Mouse (Mus musculus): ENCODE measurements around the gene Klf15. TPM values are rescaled to one million over a fixed set of nuclear protein-coding genes. Genes with fewer than 3 reads are reported as not detected.
A peak's percentile ranks its signal among the peaks of the same experiment; 100 is the strongest.

Klf15 gene
- polyA plus RNA-seq, 1 experiment = 131 TPM

DNA sequence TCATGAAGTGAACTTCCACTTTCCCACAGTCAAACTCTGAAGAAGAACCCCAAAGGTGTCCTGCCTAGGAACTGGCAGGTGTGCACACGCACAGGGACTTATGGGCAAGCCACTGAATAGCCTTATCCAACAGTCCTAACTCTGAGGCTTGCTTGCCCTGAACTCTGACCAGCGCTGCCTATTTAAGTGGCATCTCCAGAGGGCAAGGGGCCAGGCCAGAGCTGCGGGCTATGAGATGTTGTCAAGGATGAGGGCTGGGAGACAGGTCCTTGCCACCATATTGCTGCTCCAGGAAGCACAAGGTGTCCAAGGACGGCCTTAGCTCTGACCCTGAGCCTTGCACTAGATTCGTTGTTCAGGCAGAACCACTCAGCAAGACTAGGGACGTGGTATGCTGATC is 6.7 kb downstream of the Klf15 start:
- Histone ChIP-seq H3K4me1 (ENCODE audit: control insufficient read depth, insufficient read depth, low read length) (peaks cover 79% of the 10 kb centered on the region), H3K27me3 (replicated peaks; ENCODE audit: control insufficient read depth, insufficient read depth, low read length) (no peaks in the 10 kb centered on the region), H3K36me3 (ENCODE audit: control insufficient read depth, insufficient read depth, low read length) (peaks cover 1% of the 10 kb centered on the region; the same call in 1 of the 2 replicates), H3K27ac (ENCODE audit: insufficient read depth, low read depth, low read length) (no peak overlapping the region), H3K4me3 (ENCODE audit: insufficient read depth, low read depth, low read length) (no peak overlapping the region)
- TF ChIP-seq CTCF (conservative IDR thresholded peaks at IDR 0.05; ENCODE audit: insufficient read depth, insufficient read length, low read depth, low read length) (no peak), POLR2A (IDR thresholded peaks at IDR 0.05; ENCODE audit: low read depth, low read length) (no peak)
- peak; percentile 42 for DNase-seq
- WGBS = 65% methylated on average over 6 of the region's 6 CpGs

DNA sequence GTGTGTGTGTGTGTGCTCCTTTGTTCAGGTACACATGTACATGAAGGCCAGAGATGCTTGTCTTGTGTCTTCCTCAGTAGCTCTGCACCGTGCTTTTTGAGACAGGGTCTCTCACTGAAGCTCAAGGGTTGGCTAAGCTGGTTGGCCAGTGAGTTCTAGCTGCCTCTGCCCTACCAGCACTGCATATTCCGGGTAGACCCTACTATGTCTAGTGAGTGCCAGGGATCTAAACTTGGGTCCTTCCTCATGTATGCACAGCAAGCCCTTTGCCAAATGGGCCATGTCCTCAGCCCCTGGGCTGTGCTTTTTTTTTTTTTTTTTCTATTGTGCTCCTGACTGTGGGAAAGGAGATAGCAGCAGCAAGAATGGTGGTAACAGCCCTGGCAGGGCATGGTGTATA is 7.9 kb downstream of the Klf15 start:
- H3K27ac ChIP-seq (ENCODE audit: insufficient read depth, low read depth, low read length) = no peak overlapping the region
- no peak overlapping the region for H3K4me3 ChIP-seq (ENCODE audit: insufficient read depth, low read depth, low read length)
- no peak for DNase-seq
- no peaks in the 10 kb centered on the region for H3K27me3 ChIP-seq (replicated peaks; ENCODE audit: control insufficient read depth, insufficient read depth, low read length)
- H3K4me1 ChIP-seq (ENCODE audit: control insufficient read depth, insufficient read depth, low read length) = peaks cover 69% of the 10 kb centered on the region
- 80% methylated on average over 2 of the region's 2 CpGs for WGBS
- H3K36me3 ChIP-seq (ENCODE audit: control insufficient read depth, insufficient read depth, low read length) = peaks cover 1% of the 10 kb centered on the region; the same call in 1 of the 2 replicates
- TF ChIP-seq POLR2A (IDR thresholded peaks at IDR 0.05; ENCODE audit: low read depth, low read length) (no peak), CTCF (conservative IDR thresholded peaks at IDR 0.05; ENCODE audit: insufficient read depth, insufficient read length, low read depth, low read length) (no peak)

DNA sequence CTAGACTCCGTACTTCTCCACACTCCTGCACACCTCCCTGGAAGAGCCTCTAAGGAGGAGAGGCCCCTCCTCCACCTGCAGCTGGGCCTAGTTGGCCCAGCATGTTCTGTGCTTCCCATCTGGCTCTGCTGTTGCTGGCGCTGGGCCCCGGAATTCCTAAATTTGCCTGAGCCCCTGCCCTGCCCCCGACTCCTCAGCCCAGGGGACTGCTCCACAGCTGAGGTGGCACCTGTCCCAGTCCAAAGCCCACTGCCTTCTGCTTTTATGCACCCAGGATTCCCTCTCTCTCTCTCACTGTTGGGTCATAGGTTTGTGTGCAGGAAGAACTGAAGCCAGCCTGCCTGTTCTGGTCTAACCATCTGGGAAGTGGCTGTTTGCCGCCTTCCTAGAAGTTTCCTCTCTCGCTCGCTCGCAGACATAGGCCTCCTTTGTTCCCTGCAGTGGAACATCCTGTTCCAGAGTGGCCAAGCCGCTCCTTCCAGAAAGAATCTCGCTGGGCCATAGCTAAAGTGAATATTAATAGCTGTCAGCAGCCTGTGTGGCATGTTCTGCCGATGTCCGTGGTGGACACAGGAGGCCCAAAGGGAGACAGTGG is 8.7 kb downstream of the Klf15 start:
- H3K4me1 ChIP-seq (ENCODE audit: control insufficient read depth, insufficient read depth, low read length) = peaks cover 69% of the 10 kb centered on the region
- no peak for TF ChIP-seq POLR2A (IDR thresholded peaks at IDR 0.05; ENCODE audit: low read depth, low read length)
- no peak for TF ChIP-seq CTCF (conservative IDR thresholded peaks at IDR 0.05; ENCODE audit: insufficient read depth, insufficient read length, low read depth, low read length)
- WGBS = 22% methylated on average over 12 of the region's 12 CpGs
- H3K4me3 ChIP-seq (ENCODE audit: insufficient read depth, low read depth, low read length) = no peak overlapping the region
- peak; percentile 58 for DNase-seq
- peaks cover 1% of the 10 kb centered on the region; the same call in 1 of the 2 replicates for H3K36me3 ChIP-seq (ENCODE audit: control insufficient read depth, insufficient read depth, low read length)
- H3K27me3 ChIP-seq (replicated peaks; ENCODE audit: control insufficient read depth, insufficient read depth, low read length) = no peaks in the 10 kb centered on the region
- 0 out of 2 replicates have a peak overlapping the region, but pooled peaks have one; percentile 1 for H3K27ac ChIP-seq (ENCODE audit: insufficient read depth, low read depth, low read length)

DNA sequence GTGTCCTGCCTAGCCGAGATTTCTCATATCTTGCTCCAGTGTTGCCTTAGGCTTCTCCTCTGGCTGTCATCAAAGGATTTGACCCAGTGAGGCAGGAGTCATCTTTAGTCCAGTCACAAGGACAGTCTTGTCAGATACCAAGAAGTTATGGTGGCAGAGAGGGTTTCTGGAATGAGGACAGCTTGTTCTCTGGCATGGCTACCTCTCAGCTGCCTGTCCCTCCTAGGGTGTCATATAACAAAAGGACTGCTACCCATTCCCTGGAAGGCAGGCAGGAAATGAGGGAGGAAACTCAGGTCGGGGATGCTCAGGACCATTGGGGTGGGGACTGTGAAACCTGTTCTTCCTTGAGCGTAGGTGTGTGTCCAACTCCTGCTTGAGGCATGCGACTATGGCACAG is 9.7 kb downstream of the Klf15 start:
- Histone ChIP-seq H3K4me3 (ENCODE audit: insufficient read depth, low read depth, low read length) (no peak overlapping the region), H3K27ac (ENCODE audit: insufficient read depth, low read depth, low read length) (no peak overlapping the region), H3K36me3 (ENCODE audit: control insufficient read depth, insufficient read depth, low read length) (no peaks in the 10 kb centered on the region), H3K27me3 (replicated peaks; ENCODE audit: control insufficient read depth, insufficient read depth, low read length) (no peaks in the 10 kb centered on the region), H3K4me1 (ENCODE audit: control insufficient read depth, insufficient read depth, low read length) (peaks cover 69% of the 10 kb centered on the region)
- no peak for DNase-seq
- TF ChIP-seq POLR2A (IDR thresholded peaks at IDR 0.05; ENCODE audit: low read depth, low read length) = no peak
- no peak for TF ChIP-seq CTCF (conservative IDR thresholded peaks at IDR 0.05; ENCODE audit: insufficient read depth, insufficient read length, low read depth, low read length)
- WGBS = 61% methylated on average over 4 of the region's 4 CpGs

DNA sequence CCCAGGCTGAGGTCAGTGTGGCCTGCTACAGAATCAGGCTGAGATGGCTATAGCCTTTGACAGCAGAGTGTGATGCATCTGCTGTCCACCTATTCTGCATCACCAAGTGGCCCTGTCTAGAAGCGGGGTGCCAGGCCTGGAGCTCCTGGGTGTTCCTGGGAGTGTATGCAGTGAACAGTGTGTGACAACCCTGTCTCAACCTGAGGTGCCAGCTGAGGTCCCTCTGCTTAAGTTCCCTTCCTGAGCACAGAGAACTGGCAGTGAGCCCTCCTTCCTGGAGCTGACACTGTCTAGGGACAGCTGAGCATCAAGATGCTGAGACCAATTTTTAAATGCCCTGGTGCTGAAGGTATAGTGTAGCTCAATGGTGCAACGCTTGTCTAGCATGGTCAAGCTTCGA is 10.3 kb downstream of the Klf15 start:
- Histone ChIP-seq H3K27me3 (replicated peaks; ENCODE audit: control insufficient read depth, insufficient read depth, low read length) (no peaks in the 10 kb centered on the region), H3K4me3 (ENCODE audit: insufficient read depth, low read depth, low read length) (no peak overlapping the region), H3K36me3 (ENCODE audit: control insufficient read depth, insufficient read depth, low read length) (no peaks in the 10 kb centered on the region), H3K4me1 (ENCODE audit: control insufficient read depth, insufficient read depth, low read length) (peaks cover 64% of the 10 kb centered on the region), H3K27ac (ENCODE audit: insufficient read depth, low read depth, low read length) (no peak overlapping the region)
- 94% methylated on average over 3 of the region's 3 CpGs for WGBS
- no peak for DNase-seq
- TF ChIP-seq POLR2A (IDR thresholded peaks at IDR 0.05; ENCODE audit: low read depth, low read length) (no peak), CTCF (conservative IDR thresholded peaks at IDR 0.05; ENCODE audit: insufficient read depth, insufficient read length, low read depth, low read length) (no peak)

DNA sequence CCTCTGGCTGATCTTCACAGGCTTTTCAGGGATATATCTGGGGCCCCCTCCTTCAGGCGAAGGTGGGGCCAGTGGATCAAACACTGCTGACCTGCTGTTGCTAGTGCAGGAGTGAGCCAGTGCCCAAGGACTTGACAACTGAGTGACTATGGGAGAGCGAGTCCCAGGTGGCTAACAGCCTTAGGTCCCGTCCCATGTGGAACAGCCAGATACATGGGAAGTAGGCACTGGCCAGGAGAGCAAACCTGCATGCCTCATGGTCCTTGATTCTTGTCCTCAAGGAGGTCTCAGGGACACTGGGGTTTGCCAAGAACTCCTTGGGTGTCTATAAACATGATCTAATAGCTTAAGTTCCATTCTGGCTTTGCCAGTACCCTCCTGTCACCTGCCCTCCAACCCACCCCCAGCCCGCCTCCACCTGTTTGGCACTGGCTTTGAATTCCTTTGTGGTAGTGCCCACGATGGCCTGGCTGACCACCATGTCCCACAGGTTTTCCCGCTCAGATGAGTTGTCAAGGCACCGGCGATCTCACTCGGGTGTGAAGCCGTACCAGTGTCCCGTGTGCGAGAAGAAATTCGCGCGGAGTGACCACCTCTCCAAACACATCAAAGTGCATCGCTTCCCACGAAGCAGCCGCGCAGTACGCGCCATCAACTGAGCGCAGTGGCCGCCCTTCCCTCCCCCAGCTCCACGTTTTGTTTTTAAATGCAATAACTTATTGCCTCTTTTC is 11.4 kb downstream of the Klf15 start:
- peaks cover 54% of the 10 kb centered on the region for H3K4me1 ChIP-seq (ENCODE audit: control insufficient read depth, insufficient read depth, low read length)
- H3K4me3 ChIP-seq (ENCODE audit: insufficient read depth, low read depth, low read length) = no peak overlapping the region
- no peaks in the 10 kb centered on the region for H3K36me3 ChIP-seq (ENCODE audit: control insufficient read depth, insufficient read depth, low read length)
- 91% methylated on average over 24 of the region's 24 CpGs for WGBS
- TF ChIP-seq CTCF (conservative IDR thresholded peaks at IDR 0.05; ENCODE audit: insufficient read depth, insufficient read length, low read depth, low read length) = no peak
- TF ChIP-seq POLR2A (IDR thresholded peaks at IDR 0.05; ENCODE audit: low read depth, low read length) = no peak
- no peaks in the 10 kb centered on the region for H3K27me3 ChIP-seq (replicated peaks; ENCODE audit: control insufficient read depth, insufficient read depth, low read length)
- no peak overlapping the region for H3K27ac ChIP-seq (ENCODE audit: insufficient read depth, low read depth, low read length)
- no peak for DNase-seq

DNA sequence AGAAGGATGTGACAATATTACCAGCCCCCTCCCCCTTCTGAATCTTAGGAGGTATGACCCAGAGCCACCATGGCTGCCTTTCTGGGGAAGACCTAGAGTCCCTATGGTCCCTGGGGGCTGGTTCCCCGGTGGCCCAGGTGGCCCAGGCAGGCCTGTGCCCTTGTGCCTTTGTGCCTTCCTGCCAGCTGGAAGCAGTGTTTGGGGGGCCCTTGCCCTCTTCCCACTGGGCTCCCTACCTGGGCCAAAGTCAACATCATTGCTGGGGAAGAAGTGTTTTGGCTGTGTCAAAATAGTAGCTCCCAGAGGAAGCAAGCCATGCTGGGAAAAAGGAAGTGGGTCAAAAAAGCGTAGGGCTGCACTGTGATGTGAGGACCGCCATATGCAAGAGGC is 12.0 kb downstream of the Klf15 start:
- H3K27me3 ChIP-seq (replicated peaks; ENCODE audit: control insufficient read depth, insufficient read depth, low read length) = no peaks in the 10 kb centered on the region
- H3K36me3 ChIP-seq (ENCODE audit: control insufficient read depth, insufficient read depth, low read length) = no peaks in the 10 kb centered on the region
- H3K4me3 ChIP-seq (ENCODE audit: insufficient read depth, low read depth, low read length) = no peak overlapping the region
- WGBS = 85% methylated on average over 3 of the region's 3 CpGs
- DNase-seq = peak; percentile 26
- peaks cover 50% of the 10 kb centered on the region for H3K4me1 ChIP-seq (ENCODE audit: control insufficient read depth, insufficient read depth, low read length)
- TF ChIP-seq CTCF (conservative IDR thresholded peaks at IDR 0.05; ENCODE audit: insufficient read depth, insufficient read length, low read depth, low read length) = no peak
- no peak for TF ChIP-seq POLR2A (IDR thresholded peaks at IDR 0.05; ENCODE audit: low read depth, low read length)
- H3K27ac ChIP-seq (ENCODE audit: insufficient read depth, low read depth, low read length) = no peak overlapping the region

Measured in kidney, adult 2 months (tissue).